Mouse (Mus musculus) kidney, adult 18-20 months (tissue): ENCODE results near the gene Sec24a.
A peak's percentile ranks its signal among the peaks of the same experiment; 100 is the strongest.
"Not testable (repeated sequence)": the region's sequence is repeated elsewhere in the genome, so short reads cannot be mapped to it uniquely, and the experiment has no call there.

Experiments used
- DNase-seq: peaks from one replicate; pipeline ENCODE4 v3.0.0; 2021

The Sec24a gene

GRCm38 (mm10) chr11:51681324-51681975, 82.0 kb downstream of the Sec24a start:
- DNase-seq, result peak; percentile 89

GRCm38 (mm10) chr11:51679466-51679865, 84.0 kb downstream of the Sec24a start:
- DNase-seq, result no peak

- DNase-seq, result no peak
Measured at GRCm38 (mm10) chr11:51677737-51678418, 85.6 kb downstream of the Sec24a start.

- DNase-seq, result no peak
Measured at GRCm38 (mm10) chr11:51675386-51675785, 88.0 kb downstream of the Sec24a start.

- peak; percentile 37 for DNase-seq
Measured at GRCm38 (mm10) chr11:51673291-51673690, 90.1 kb downstream of the Sec24a start.

- no peak for DNase-seq
Measured at GRCm38 (mm10) chr11:51671376-51671775, 92.1 kb downstream of the Sec24a start.

- no peak for DNase-seq
Measured at GRCm38 (mm10) chr11:51670846-51671245, 92.6 kb downstream of the Sec24a start.

- not testable (repeated sequence) for DNase-seq
Measured at GRCm38 (mm10) chr11:51664747-51665146, 98.7 kb downstream of the Sec24a start.

GRCm38 (mm10) chr11:51662632-51663031, 100.8 kb downstream of the Sec24a start:
- DNase-seq, result no peak

- no peak for DNase-seq
Measured at GRCm38 (mm10) chr11:51661867-51662365, 101.5 kb downstream of the Sec24a start.

- DNase-seq, result peak; percentile 85
Measured at GRCm38 (mm10) chr11:51658705-51659104, 104.7 kb downstream of the Sec24a start.

- DNase-seq, result no peak
Measured at GRCm38 (mm10) chr11:51658291-51658690, 105.1 kb downstream of the Sec24a start.

- peak; percentile 81 for DNase-seq
Measured at GRCm38 (mm10) chr11:51656798-51657521, 106.5 kb downstream of the Sec24a start.

GRCm38 (mm10) chr11:51654891-51655290, 108.5 kb downstream of the Sec24a start:
- DNase-seq, result no peak

GRCm38 (mm10) chr11:51653736-51654135, 109.7 kb downstream of the Sec24a start:
- DNase-seq, result no peak

- DNase-seq, result no peak
Measured at GRCm38 (mm10) chr11:51652889-51653418, 110.5 kb downstream of the Sec24a start.

GRCm38 (mm10) chr11:51650691-51651515, 112.5 kb downstream of the Sec24a start, which contains the start of the genes N4bp3 and D930048N14Rik:
TSS of gene N4bp3 (minus strand) at chr11:51650842.
TSS of gene D930048N14Rik (plus strand) at chr11:51650954.
- DNase-seq, result peak; percentile 87

- no peak for DNase-seq
Measured at GRCm38 (mm10) chr11:51650261-51650660, 113.2 kb downstream of the Sec24a start.

- peak; percentile 24 for DNase-seq
Measured at GRCm38 (mm10) chr11:51649889-51650199, 113.6 kb downstream of the Sec24a start.

- no peak for DNase-seq
Measured at GRCm38 (mm10) chr11:51649111-51649888, 114.1 kb downstream of the Sec24a start.

GRCm38 (mm10) chr11:51648566-51648965, 114.9 kb downstream of the Sec24a start:
- DNase-seq, result no peak
